Mouse (Mus musculus) activated CD4-positive, CD25-positive, alpha-beta regulatory T cell, adult 4 months (primary cell): ENCODE results near the gene Kars. TPM values are rescaled to one million over a fixed set of nuclear protein-coding genes. Genes with fewer than 3 reads are reported as not detected.

Experiments
- ATAC-seq: one replicate; pipeline ENCODE4 v1.8.0; 2017
- polyA plus RNA-seq, 2 experiments: library from polyadenylated mRNA; unstranded; fragments of 100-300 nt; shearing (Covaris generic); gene quantifications; one replicate each; pipeline ENCODE4 v1.2.1; 2017

Kars gene
- polyA plus RNA-seq = 100 to 1,000 TPM; 142 to 152 TPM

GRCm38 (mm10) chr8:112010997-112011815, at the start of gene Kars, which contains the start of gene Terf2ip:
Gene Kars (minus strand): TSS chr8:112011323.
Gene Terf2ip (plus strand): TSS chr8:112011398.
- ATAC-seq = peak; percentile 89

DNA sequence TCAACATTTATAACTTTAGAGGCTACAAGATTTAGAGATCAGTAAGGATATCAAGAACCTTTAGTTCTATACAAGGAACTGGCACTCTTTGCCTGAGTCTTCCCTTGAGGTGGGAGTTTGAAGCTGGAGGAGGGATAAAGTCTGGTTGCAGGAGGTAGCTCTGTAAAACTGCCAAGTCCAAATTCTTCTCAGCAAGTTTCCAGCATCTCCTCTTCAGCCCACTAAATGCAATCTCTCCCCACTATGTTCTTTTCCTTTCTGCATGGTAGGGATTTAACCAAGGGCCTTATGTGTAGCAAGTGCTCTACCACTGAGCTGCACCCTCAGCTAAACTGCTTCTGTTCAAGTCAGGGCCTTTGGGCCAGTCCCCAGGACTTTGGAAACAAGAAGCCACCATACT, 43.3 kb upstream of the Kars start:
- no peak for ATAC-seq

- ATAC-seq = no peak
These were observed 40.4 kb upstream of the Kars start for GRCm38 (mm10) chr8:112051537-112051936.

- no peak for ATAC-seq
These were observed 38.9 kb upstream of the Kars start for GRCm38 (mm10) chr8:112049984-112050383.

GRCm38 (mm10) chr8:112048293-112048692, 37.2 kb upstream of the Kars start:
- no peak for ATAC-seq

GRCm38 (mm10) chr8:112045896-112046295, 34.8 kb upstream of the Kars start:
- ATAC-seq = peak; percentile 75

DNA sequence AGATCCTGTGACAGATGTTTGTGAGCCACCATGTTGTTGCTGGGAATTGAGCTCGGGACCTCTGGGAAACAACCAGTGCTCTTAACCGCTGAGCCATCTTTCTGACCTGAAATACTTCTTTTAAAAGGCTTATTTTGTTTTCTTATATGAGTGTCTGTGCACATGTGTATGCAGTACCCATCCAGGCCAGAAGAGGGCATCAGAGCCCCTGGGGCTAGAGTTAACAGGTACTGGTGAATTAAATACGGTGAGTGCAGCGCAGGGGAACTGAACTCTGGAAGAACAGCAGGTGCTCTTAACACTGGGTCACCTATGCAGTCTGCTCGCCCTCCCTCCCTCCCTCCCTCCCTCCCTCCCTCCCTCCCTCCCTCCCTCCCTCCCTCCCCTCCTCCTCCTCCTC, 34.1 kb upstream of the Kars start:
- ATAC-seq = no peak

DNA sequence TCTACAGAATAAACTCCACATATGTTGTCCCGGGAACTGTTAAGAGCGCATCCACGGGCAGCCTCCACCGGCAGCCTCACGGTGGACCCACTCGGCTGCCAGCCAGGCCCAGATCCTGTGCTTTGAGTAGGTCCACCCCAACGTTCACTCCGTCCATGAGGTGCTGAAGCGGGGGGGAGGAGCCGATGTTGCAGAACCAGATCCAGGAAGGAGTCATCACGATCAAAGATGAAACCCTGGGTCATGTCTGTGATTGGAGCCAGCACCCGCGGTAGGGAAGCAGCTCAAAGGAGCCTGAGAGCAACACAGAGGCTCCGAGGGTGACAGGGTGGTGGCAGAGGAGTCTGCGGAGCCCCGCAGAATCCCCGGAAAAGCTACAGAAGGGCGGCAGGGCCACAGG, 26.4 kb upstream of the Kars start:
- no peak for ATAC-seq

GRCm38 (mm10) chr8:112034603-112035002, 23.5 kb upstream of the Kars start:
- peak; percentile 90 for ATAC-seq

DNA sequence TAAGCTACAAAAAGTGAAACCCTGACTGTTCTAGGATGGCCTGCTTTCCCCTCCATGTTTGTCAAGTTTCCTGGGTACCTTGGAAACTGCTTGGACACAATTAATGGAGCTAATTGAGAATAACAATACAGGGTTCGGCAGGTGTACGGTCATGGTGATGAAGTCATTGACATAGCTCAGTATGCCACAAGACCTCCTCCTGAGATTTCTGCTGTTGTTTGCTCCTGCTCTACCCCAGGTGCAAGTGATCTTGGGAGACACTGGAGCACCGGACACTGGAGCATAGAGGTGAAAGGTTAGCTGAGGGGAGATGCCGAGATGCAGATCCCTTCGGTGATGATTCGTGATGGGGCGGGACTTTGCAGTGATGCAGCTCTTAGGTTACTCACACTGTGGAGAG, 21.9 kb upstream of the Kars start:
- ATAC-seq = no peak

GRCm38 (mm10) chr8:112030663-112031062, 19.5 kb upstream of the Kars start:
- ATAC-seq = no peak

- no peak for ATAC-seq
These were observed 18.3 kb upstream of the Kars start for GRCm38 (mm10) chr8:112029455-112029854.

- no peak for ATAC-seq
These were observed 3.8 kb upstream of the Kars start, which contains the start of gene Gm6793 for GRCm38 (mm10) chr8:112014936-112015335. Gene Gm6793 (minus strand): TSS chr8:112015036.

GRCm38 (mm10) chr8:112011816-112012242, 706 bp upstream of the Kars start:
- peak; percentile 27 for ATAC-seq

GRCm38 (mm10) chr8:112009558-112009957, 1.6 kb downstream of the Kars start:
- no peak for ATAC-seq

GRCm38 (mm10) chr8:112007669-112008068, 3.5 kb downstream of the Kars start:
- ATAC-seq = no peak

- ATAC-seq = no peak
These were observed 5.5 kb downstream of the Kars start for GRCm38 (mm10) chr8:112005601-112006000.

- no peak for ATAC-seq
These were observed 6.4 kb downstream of the Kars start for GRCm38 (mm10) chr8:112004754-112005153.

- no peak for ATAC-seq
These were observed 18.5 kb downstream of the Kars start for GRCm38 (mm10) chr8:111992703-111993039.

DNA sequence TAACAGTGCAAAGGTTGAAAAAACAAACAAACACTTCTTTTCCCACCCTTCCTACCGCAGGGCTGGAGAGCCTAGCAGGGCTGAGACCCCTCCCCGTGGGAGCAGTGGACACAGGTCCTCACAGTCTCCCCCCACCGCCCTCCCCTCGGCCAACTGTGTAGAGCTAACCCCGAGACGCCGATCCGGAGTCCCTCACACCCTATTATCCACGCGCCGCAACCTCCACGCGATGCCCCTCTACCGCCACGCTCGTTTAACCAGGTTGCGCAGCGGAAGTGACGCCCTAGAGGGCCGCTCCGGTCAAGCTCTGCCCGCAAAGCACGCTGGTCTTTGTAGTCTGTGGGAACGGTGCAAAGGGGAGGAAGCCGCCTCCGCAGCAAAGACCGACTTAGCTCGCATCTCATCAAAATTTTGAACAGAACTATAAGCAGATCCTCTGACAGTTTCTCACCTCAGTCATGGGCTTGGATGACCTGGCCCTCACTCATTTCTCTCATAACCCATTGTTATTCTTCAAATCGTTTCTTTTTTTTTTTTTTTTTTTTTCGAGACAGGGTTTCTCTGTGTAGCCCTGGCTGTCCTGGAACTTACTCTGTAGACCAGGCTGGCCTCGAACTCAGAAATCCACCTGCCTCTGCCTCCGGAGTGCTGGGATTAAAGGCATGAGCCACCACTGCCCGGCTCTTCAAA, 19.0 kb downstream of the Kars start, which contains the start of gene Adat1:
Gene Adat1, minus strand, starts transcription at position 290 of the 690 bp plus-strand sequence.
- peak; percentile 99 for ATAC-seq

DNA sequence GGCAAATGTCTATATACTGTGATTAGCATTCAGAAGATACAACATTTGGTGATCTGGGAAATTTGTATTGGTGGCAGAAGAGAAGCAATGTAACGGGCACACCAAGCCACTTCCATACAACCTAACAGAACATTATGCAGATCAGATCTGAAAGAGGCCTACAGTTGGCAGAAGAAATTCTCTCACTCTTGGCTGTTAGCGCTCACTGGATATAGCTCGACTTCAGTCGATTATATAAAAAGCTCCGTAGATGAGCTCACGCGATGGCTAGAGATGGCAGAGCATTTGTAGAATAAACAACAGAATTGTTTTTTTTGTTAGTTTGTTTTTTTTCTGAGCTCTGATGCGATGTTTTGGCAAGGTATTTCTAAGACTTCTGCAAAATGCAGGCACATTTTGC, 19.8 kb downstream of the Kars start:
- ATAC-seq = no peak

- ATAC-seq = peak; percentile 48
These were observed 21.2 kb downstream of the Kars start for GRCm38 (mm10) chr8:111989911-111990310.

GRCm38 (mm10) chr8:111984511-111984910, 26.6 kb downstream of the Kars start:
- no peak for ATAC-seq

- ATAC-seq = no peak
These were observed 29.0 kb downstream of the Kars start for GRCm38 (mm10) chr8:111982116-111982515.
